Mouse (Mus musculus): ENCODE measurements at regions not wholly inside any gene's neighbourhood (a gene's known extent, or its start where the extent isn't known, plus 50 kb on each side); places are given as distances from the start of the nearest gene placed in this dataset.

- no peaks in the 10 kb centered on the region for H3K36me3 ChIP-seq
- 88% methylated on average over 5 of the region's 5 CpGs for WGBS
- no peaks in the 10 kb centered on the region for H3K27me3 ChIP-seq (ENCODE audit: insufficient read depth, poor library complexity, severe bottlenecking)
- H3K4me1 ChIP-seq (replicated peaks) = no peaks in the 10 kb centered on the region
- H3K27ac ChIP-seq = no peak overlapping the region
- H3K4me3 ChIP-seq = no peak overlapping the region
- H3K9me3 ChIP-seq = no peaks in the 10 kb centered on the region
- DNase-seq (ENCODE audit: low spot score) = no peak
Observed at GRCm38 (mm10) chr1:168012611-168013010, 323.6 kb downstream of the Lmx1a start.

GRCm38 (mm10) chr1:168016375-168016890 is 327.4 kb downstream of the Lmx1a start:
- no peaks in the 10 kb centered on the region for H3K36me3 ChIP-seq
- H3K9me3 ChIP-seq = no peaks in the 10 kb centered on the region
- no peaks in the 10 kb centered on the region for H3K27me3 ChIP-seq (ENCODE audit: insufficient read depth, poor library complexity, severe bottlenecking)
- no peak for DNase-seq (ENCODE audit: low spot score)
- H3K4me1 ChIP-seq (replicated peaks) = no peaks in the 10 kb centered on the region
- WGBS = 87% methylated on average over 5 of the region's 5 CpGs
- H3K27ac ChIP-seq = no peak overlapping the region
- H3K4me3 ChIP-seq = no peak overlapping the region

GRCm38 (mm10) chr1:168026481-168026880 is 337.4 kb downstream of the Lmx1a start:
- 61% methylated on average over 3 of the region's 3 CpGs for WGBS
- Histone ChIP-seq H3K4me1 (replicated peaks) (0 out of 2 replicates have a peak, but pooled peaks cover 6% of the 10 kb centered on the region), H3K9me3 (no peaks in the 10 kb centered on the region), H3K4me3 (no peak overlapping the region), H3K36me3 (no peaks in the 10 kb centered on the region), H3K27me3 (ENCODE audit: insufficient read depth, poor library complexity, severe bottlenecking) (no peaks in the 10 kb centered on the region), H3K27ac (no peak overlapping the region)
- peak; percentile 4 for DNase-seq (ENCODE audit: low spot score)

- Histone ChIP-seq H3K27ac (no peak overlapping the region), H3K27me3 (ENCODE audit: insufficient read depth, poor library complexity, severe bottlenecking) (no peaks in the 10 kb centered on the region), H3K4me1 (replicated peaks) (peaks cover 23% of the 10 kb centered on the region), H3K36me3 (no peaks in the 10 kb centered on the region), H3K9me3 (no peaks in the 10 kb centered on the region), H3K4me3 (no peak overlapping the region)
- DNase-seq (ENCODE audit: low spot score) = no peak
- 68% methylated on average over 10 of the region's 10 CpGs for WGBS
Observed at GRCm38 (mm10) chr1:168044765-168045164, 355.7 kb downstream of the Lmx1a start.

GRCm38 (mm10) chr1:168046347-168046746 is 357.3 kb downstream of the Lmx1a start:
- Histone ChIP-seq H3K27me3 (ENCODE audit: insufficient read depth, poor library complexity, severe bottlenecking) (no peaks in the 10 kb centered on the region), H3K27ac (no peak overlapping the region), H3K36me3 (no peaks in the 10 kb centered on the region), H3K9me3 (no peaks in the 10 kb centered on the region), H3K4me1 (replicated peaks) (peaks cover 23% of the 10 kb centered on the region), H3K4me3 (no peak overlapping the region)
- WGBS = 67% methylated on average over 7 of the region's 7 CpGs
- no peak for DNase-seq (ENCODE audit: low spot score)

GRCm38 (mm10) chr1:168046749-168047148 is 357.7 kb downstream of the Lmx1a start:
- Histone ChIP-seq H3K4me3 (no peak overlapping the region), H3K9me3 (no peaks in the 10 kb centered on the region), H3K27ac (no peak overlapping the region), H3K27me3 (ENCODE audit: insufficient read depth, poor library complexity, severe bottlenecking) (no peaks in the 10 kb centered on the region), H3K36me3 (no peaks in the 10 kb centered on the region), H3K4me1 (replicated peaks) (peaks cover 23% of the 10 kb centered on the region)
- DNase-seq (ENCODE audit: low spot score) = no peak
- 74% methylated on average over 1 of the region's 1 CpGs for WGBS

- Histone ChIP-seq H3K27ac (no peak overlapping the region), H3K9me3 (no peaks in the 10 kb centered on the region), H3K4me3 (no peak overlapping the region), H3K27me3 (ENCODE audit: insufficient read depth, poor library complexity, severe bottlenecking) (no peaks in the 10 kb centered on the region), H3K4me1 (replicated peaks) (peaks cover 17% of the 10 kb centered on the region), H3K36me3 (no peaks in the 10 kb centered on the region)
- 86% methylated on average over 3 of the region's 3 CpGs for WGBS
- no peak for DNase-seq (ENCODE audit: low spot score)
Observed at GRCm38 (mm10) chr1:168049965-168050364, 360.9 kb downstream of the Lmx1a start.

GRCm38 (mm10) chr1:168056479-168056878 is 367.4 kb downstream of the Lmx1a start:
- Histone ChIP-seq H3K27ac (peak overlapping the region; percentile 72), H3K27me3 (ENCODE audit: insufficient read depth, poor library complexity, severe bottlenecking) (no peaks in the 10 kb centered on the region), H3K4me3 (peak overlapping the region; percentile 32), H3K4me1 (replicated peaks) (peaks cover 14% of the 10 kb centered on the region), H3K36me3 (no peaks in the 10 kb centered on the region), H3K9me3 (no peaks in the 10 kb centered on the region)
- WGBS = 0% methylated on average over 7 of the region's 7 CpGs
- DNase-seq (ENCODE audit: low spot score) = peak; percentile 42

GRCm38 (mm10) chr1:168057479-168057878 is 368.4 kb downstream of the Lmx1a start:
- 75% methylated on average over 9 of the region's 9 CpGs for WGBS
- H3K27ac ChIP-seq = no peak overlapping the region
- no peaks in the 10 kb centered on the region for H3K36me3 ChIP-seq
- H3K9me3 ChIP-seq = no peaks in the 10 kb centered on the region
- no peak overlapping the region for H3K4me3 ChIP-seq
- H3K4me1 ChIP-seq (replicated peaks) = peaks cover 14% of the 10 kb centered on the region
- no peaks in the 10 kb centered on the region for H3K27me3 ChIP-seq (ENCODE audit: insufficient read depth, poor library complexity, severe bottlenecking)
- DNase-seq (ENCODE audit: low spot score) = no peak

GRCm38 (mm10) chr1:168058769-168059168 is 369.7 kb downstream of the Lmx1a start:
- Histone ChIP-seq H3K27me3 (ENCODE audit: insufficient read depth, poor library complexity, severe bottlenecking) (no peaks in the 10 kb centered on the region), H3K27ac (no peak overlapping the region), H3K36me3 (no peaks in the 10 kb centered on the region), H3K4me3 (no peak overlapping the region), H3K4me1 (replicated peaks) (peaks cover 14% of the 10 kb centered on the region), H3K9me3 (no peaks in the 10 kb centered on the region)
- WGBS = 87% methylated on average over 4 of the region's 4 CpGs
- DNase-seq (ENCODE audit: low spot score) = no peak

- H3K36me3 ChIP-seq = no peaks in the 10 kb centered on the region
- no peaks in the 10 kb centered on the region for H3K9me3 ChIP-seq
- H3K4me1 ChIP-seq (replicated peaks) = peaks cover 6% of the 10 kb centered on the region; the same call in 1 of the 2 replicates
- H3K27ac ChIP-seq = no peak overlapping the region
- DNase-seq (ENCODE audit: low spot score) = no peak
- H3K27me3 ChIP-seq (ENCODE audit: insufficient read depth, poor library complexity, severe bottlenecking) = no peaks in the 10 kb centered on the region
- H3K4me3 ChIP-seq = no peak overlapping the region
- WGBS = 79% methylated on average over 7 of the region's 7 CpGs
Observed at GRCm38 (mm10) chr1:168064065-168064664, 367.9 kb downstream of the Pbx1 start.

- no peaks in the 10 kb centered on the region for H3K27me3 ChIP-seq (ENCODE audit: insufficient read depth, poor library complexity, severe bottlenecking)
- H3K9me3 ChIP-seq = no peaks in the 10 kb centered on the region
- no peaks in the 10 kb centered on the region for H3K36me3 ChIP-seq
- peaks cover 6% of the 10 kb centered on the region; the same call in 1 of the 2 replicates for H3K4me1 ChIP-seq (replicated peaks)
- no peak overlapping the region for H3K4me3 ChIP-seq
- H3K27ac ChIP-seq = no peak overlapping the region
- DNase-seq (ENCODE audit: low spot score) = no peak
- WGBS = 36% methylated on average over 6 of the region's 6 CpGs
Observed at GRCm38 (mm10) chr1:168065598-168066041, 366.4 kb downstream of the Pbx1 start.

- H3K9me3 ChIP-seq = no peaks in the 10 kb centered on the region
- 82% methylated on average over 6 of the region's 6 CpGs for WGBS
- no peak overlapping the region for H3K27ac ChIP-seq
- no peak for DNase-seq (ENCODE audit: low spot score)
- H3K4me3 ChIP-seq = no peak overlapping the region
- H3K27me3 ChIP-seq (ENCODE audit: insufficient read depth, poor library complexity, severe bottlenecking) = no peaks in the 10 kb centered on the region
- H3K4me1 ChIP-seq (replicated peaks) = peaks cover 6% of the 10 kb centered on the region; the same call in 1 of the 2 replicates
- H3K36me3 ChIP-seq = no peaks in the 10 kb centered on the region
Observed at GRCm38 (mm10) chr1:168066810-168067209, 365.3 kb downstream of the Pbx1 start.

Data from hindbrain, embryonic 10.5 days (tissue).